Mouse (Mus musculus) heart, postnatal 0 days (tissue): ENCODE measurements at regions not wholly inside any gene's neighbourhood (a gene's known extent, or its start where the extent isn't known, plus 50 kb on each side); places are given as distances from the start of the nearest gene placed in this dataset.

Experiments used
- CTCF ChIP-seq: IDR thresholded peaks from 2 replicates; pipeline ENCODE4 v1.5.1; 2016; ENCODE audit warnings: antibody characterized with exemption, control low read depth, low read depth
- EP300 ChIP-seq: IDR thresholded peaks from 2 replicates; pipeline ENCODE4 v1.6.1; 2016; ENCODE audit warnings: antibody characterized with exemption, low read depth

GRCm38 (mm10) chr5:129297657-129298349 lies 201.3 kb downstream of the Adgrd1 start:
- TF ChIP-seq EP300 (no peak), CTCF (no peak)
